Mouse (Mus musculus): ENCODE measurements around the gene Ccar1.
"Not testable (repeated sequence)": the region's sequence is repeated elsewhere in the genome, so short reads cannot be mapped to it uniquely, and the experiment has no call there.

Gene Ccar1

DNA sequence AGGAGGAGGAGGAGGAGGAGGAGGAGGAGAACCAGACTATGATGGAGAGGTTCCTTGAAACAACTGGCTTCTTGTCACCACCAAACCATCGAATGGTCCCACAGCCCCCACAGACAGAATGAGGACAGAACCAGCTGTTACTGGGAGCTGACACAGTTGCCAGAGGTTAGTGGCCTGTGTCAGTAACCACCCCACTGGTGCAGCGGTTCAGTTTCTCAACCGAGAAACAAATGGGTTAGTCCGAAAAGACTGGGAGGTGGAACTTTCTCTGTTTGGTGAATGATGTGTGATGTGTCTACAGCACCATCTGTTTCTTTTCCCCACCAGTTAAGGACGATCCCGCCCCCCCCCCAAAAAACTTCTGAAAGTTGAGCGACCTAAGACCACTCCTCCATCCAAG lies 67.2 kb downstream of the Ccar1 start:
- DNase-seq: no peak

DNA sequence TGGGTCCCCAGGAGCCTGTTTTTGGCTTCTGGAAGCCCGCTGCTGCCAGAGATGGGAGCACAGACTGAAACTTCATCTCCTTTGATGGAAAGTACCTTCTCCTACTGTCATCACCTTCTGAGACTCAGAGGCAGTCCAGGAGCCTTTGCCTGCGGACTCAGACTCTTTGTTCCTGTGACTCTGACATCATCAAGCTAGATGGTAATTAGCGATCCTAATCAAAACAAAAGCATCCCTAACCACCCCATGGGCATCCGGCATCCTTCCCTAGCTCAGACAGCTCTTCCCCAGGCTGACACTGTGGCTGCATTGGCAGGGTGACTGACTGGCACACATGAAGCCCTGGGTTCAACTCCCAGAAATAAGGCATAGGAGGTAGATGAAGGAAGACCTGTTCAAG lies 69.4 kb downstream of the Ccar1 start:
- DNase-seq: no peak

- DNase-seq: not testable (repeated sequence)
These were observed 71.5 kb downstream of the Ccar1 start for GRCm38 (mm10) chr10:62720574-62720973.

GRCm38 (mm10) chr10:62713457-62713856 lies 78.6 kb downstream of the Ccar1 start:
- DNase-seq: peak in 1 of 2 experiments; percentile 3

GRCm38 (mm10) chr10:62703579-62703978 lies 88.5 kb downstream of the Ccar1 start:
- DNase-seq: no peak

DNA sequence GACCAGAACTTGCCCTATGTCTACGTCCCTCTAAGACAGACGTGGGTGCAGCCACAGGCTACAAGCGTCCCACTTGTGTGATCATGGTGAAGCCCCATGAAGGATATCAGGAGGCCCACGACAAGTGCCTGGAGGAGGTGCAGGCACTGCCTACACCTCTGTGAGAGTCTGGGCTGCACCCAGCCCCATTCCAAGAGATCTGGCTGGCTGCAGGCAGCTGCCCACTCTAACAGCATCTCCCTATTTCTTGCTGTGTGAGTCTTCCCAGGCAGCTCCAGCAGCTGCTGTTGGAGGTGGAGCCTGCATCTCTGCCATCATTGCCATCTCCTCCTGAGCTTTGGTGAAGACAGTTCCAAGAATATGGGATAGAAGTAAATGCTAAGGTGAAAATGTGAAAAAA lies 89.7 kb downstream of the Ccar1 start:
- DNase-seq: no peak

Data from kidney, adult 8-10 months (tissue).